Mouse (Mus musculus): ENCODE data around the gene Rarg. TPM values are rescaled to one million over a fixed set of nuclear protein-coding genes. Genes with fewer than 3 reads are reported as not detected.

Gene Rarg
- polyA plus RNA-seq, 1 experiment from 2014 or later: 38.5 TPM

DNA sequence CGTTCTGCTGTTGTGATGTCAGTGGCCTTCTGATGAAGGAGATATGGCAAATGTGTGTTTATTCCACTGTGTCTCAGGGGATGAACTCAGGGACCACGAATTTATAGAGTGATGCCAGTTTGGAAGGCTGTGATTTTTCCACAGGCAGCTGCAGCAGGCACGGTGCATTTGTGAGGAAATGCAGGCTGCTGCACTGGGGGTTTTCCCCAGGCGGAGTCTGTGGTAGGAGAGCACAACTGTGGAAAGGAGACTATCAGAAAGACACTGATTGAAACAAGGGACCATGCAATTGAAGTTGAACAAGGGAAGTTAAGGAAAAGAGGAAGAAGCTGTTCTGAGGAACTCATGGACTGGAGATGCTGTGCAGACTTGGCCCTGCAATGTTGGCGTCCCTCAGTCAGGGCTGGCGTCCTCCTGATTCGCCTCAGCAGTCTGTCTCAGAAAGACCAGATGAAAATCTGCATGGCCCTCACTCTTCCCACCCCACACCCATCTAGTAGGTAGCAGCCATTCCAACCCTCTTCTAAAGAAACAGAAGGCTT lies 65.0 kb downstream of the Rarg start:
- no peaks in the 10 kb centered on the region for H3K27me3 ChIP-seq (ENCODE audit: insufficient read depth, low read length)
- no peaks in the 10 kb centered on the region for H3K36me3 ChIP-seq (ENCODE audit: insufficient read depth)
- no peaks in the 10 kb centered on the region for H3K9me3 ChIP-seq (ENCODE audit: low read depth, low read length)
- DNase-seq: no peak
- no peak overlapping the region for H3K9ac ChIP-seq
- WGBS: 59% methylated on average over 7 of the region's 7 CpGs
- H3K4me2 ChIP-seq: no peak overlapping the region
- no peak overlapping the region for H3K4me3 ChIP-seq (ENCODE audit: low read depth, low read length)
- no peak for ATAC-seq (ENCODE audit: insufficient read depth)
- TF ChIP-seq CTCF (IDR thresholded peaks at IDR 0.05; ENCODE audit: low read depth): no peak
- H3K4me1 ChIP-seq (ENCODE audit: insufficient read depth): peaks cover 5% of the 10 kb centered on the region; the same call in 1 of the 2 replicates
- no peak overlapping the region for H3K27ac ChIP-seq (ENCODE audit: low read depth)

GRCm38 (mm10) chr15:102191699-102192098 lies 65.6 kb downstream of the Rarg start:
- no peak overlapping the region for H3K27ac ChIP-seq (ENCODE audit: low read depth)
- ATAC-seq (ENCODE audit: insufficient read depth) (no peak), DNase-seq (no peak)
- H3K4me2 ChIP-seq: no peak overlapping the region
- H3K36me3 ChIP-seq (ENCODE audit: insufficient read depth): peaks cover 3% of the 10 kb centered on the region; the same call in 1 of the 2 replicates
- H3K4me1 ChIP-seq (ENCODE audit: insufficient read depth): peaks cover 5% of the 10 kb centered on the region; the same call in 1 of the 2 replicates
- H3K27me3 ChIP-seq (ENCODE audit: insufficient read depth, low read length): no peaks in the 10 kb centered on the region
- H3K4me3 ChIP-seq (ENCODE audit: low read depth, low read length): no peak overlapping the region
- no peak for TF ChIP-seq CTCF (IDR thresholded peaks at IDR 0.05; ENCODE audit: low read depth)
- no peak overlapping the region for H3K9ac ChIP-seq
- H3K9me3 ChIP-seq (ENCODE audit: low read depth, low read length): no peaks in the 10 kb centered on the region
- WGBS: 25% methylated on average over 7 of the region's 7 CpGs

DNA sequence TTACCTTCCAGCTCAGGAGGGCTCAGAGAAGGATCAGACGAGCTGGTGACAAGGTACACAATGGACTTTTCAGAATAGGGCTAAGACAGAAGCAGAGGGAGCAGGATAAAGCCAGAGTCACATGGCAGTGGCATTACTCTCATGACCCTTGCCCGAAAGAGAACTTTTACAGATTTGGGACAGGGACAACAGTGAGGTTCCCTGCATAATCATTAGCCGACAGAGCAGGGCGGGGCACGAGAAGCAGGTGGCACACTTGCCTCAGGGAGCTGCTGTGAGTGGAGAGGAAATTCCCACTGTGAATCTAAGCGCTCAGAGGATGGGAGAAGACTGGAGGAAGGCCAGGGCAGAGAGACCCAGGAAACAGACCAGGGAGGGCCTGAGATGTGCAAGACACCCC lies 68.4 kb downstream of the Rarg start:
- TF ChIP-seq CTCF (IDR thresholded peaks at IDR 0.05; ENCODE audit: low read depth): no peak
- Histone ChIP-seq H3K9ac (no peak overlapping the region), H3K4me3 (ENCODE audit: low read depth, low read length) (no peak overlapping the region), H3K27ac (ENCODE audit: low read depth) (peak overlapping the region; percentile 65; the same call in 1 of the 2 replicates), H3K27me3 (ENCODE audit: insufficient read depth, low read length) (no peaks in the 10 kb centered on the region), H3K9me3 (ENCODE audit: low read depth, low read length) (no peaks in the 10 kb centered on the region), H3K4me2 (no peak overlapping the region), H3K4me1 (ENCODE audit: insufficient read depth) (peaks cover 5% of the 10 kb centered on the region; the same call in 1 of the 2 replicates), H3K36me3 (ENCODE audit: insufficient read depth) (peaks cover 22% of the 10 kb centered on the region; the same call in 1 of the 2 replicates)
- ATAC-seq (ENCODE audit: insufficient read depth) (no peak), DNase-seq (no peak)
- 52% methylated on average over 6 of the region's 6 CpGs for WGBS

DNA sequence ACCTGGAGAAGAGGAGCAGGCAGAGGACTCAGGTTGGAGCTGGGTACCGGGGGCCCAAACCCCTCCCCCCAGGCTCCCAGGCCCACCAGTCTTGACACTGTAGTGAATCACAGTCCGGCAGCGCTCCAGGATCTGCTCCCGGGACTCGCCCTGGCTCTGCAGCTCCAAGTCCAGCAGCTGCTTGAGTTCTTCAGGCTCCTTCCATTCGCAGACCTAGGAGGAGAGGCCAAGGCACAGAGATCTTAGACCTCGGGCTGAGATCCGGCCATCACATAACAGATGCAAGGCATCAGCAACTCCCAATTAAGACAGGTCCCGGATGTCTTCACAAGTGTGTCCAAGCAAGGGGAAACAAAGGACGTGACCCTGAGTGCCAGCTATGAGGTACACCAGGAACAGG lies 69.2 kb downstream of the Rarg start:
- ATAC-seq (ENCODE audit: insufficient read depth) (peak; percentile 83), DNase-seq (peak; percentile 88)
- Histone ChIP-seq H3K9me3 (ENCODE audit: low read depth, low read length) (no peaks in the 10 kb centered on the region), H3K9ac (no peak overlapping the region), H3K36me3 (ENCODE audit: insufficient read depth) (peaks cover 28% of the 10 kb centered on the region; the same call in 1 of the 2 replicates), H3K27ac (ENCODE audit: low read depth) (peak overlapping the region; percentile 55; the same call in 1 of the 2 replicates), H3K27me3 (ENCODE audit: insufficient read depth, low read length) (no peaks in the 10 kb centered on the region), H3K4me2 (no peak overlapping the region), H3K4me1 (ENCODE audit: insufficient read depth) (peaks cover 5% of the 10 kb centered on the region; the same call in 1 of the 2 replicates), H3K4me3 (ENCODE audit: low read depth, low read length) (no peak overlapping the region)
- 26% methylated on average over 10 of the region's 10 CpGs for WGBS
- no peak for TF ChIP-seq CTCF (IDR thresholded peaks at IDR 0.05; ENCODE audit: low read depth)

DNA sequence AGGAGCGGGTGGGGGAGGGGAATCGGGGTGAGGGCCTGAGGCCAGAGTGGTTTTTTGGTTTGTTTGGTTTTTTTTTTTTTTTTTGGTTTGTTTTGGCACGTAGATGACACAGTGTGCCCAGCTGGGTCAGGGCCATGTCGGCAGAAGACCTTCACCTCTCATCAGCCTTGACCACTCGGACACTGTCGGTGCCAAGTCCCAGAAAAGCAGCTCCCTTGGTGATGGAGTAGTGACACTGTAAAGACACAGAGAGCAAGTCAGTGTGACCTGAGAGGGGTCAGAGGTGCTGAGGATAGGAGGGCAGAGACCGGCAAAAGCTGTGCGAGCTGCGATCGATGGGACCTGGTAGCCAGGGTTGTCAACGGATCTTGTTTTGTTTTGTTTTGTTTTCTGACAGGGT lies 71.1 kb downstream of the Rarg start:
- H3K4me2 ChIP-seq: no peak overlapping the region
- DNase-seq (no peak), ATAC-seq (ENCODE audit: insufficient read depth) (no peak)
- WGBS: 64% methylated on average over 11 of the region's 11 CpGs
- no peak overlapping the region for H3K4me3 ChIP-seq (ENCODE audit: low read depth, low read length)
- H3K27me3 ChIP-seq (ENCODE audit: insufficient read depth, low read length): no peaks in the 10 kb centered on the region
- H3K27ac ChIP-seq (ENCODE audit: low read depth): no peak overlapping the region
- no peak for TF ChIP-seq CTCF (IDR thresholded peaks at IDR 0.05; ENCODE audit: low read depth)
- H3K4me1 ChIP-seq (ENCODE audit: insufficient read depth): peaks cover 5% of the 10 kb centered on the region; the same call in 1 of the 2 replicates
- H3K9me3 ChIP-seq (ENCODE audit: low read depth, low read length): no peaks in the 10 kb centered on the region
- no peak overlapping the region for H3K9ac ChIP-seq
- H3K36me3 ChIP-seq (ENCODE audit: insufficient read depth): peaks cover 31% of the 10 kb centered on the region; the same call in 1 of the 2 replicates

Other genes with a start within 250 kb of the Rarg start
- 148 TPM in 2 replicates for gene Krt18, start 229.3 kb downstream of the Rarg start, polyA plus RNA-seq (2014; fragmentation: Nextera tagmentation; extraction: Ambion mirVana)
- 134 and 137 TPM in 2 replicates for gene Eif4b, start 183.7 kb downstream of the Rarg start, polyA plus RNA-seq (2014; fragmentation: Nextera tagmentation; extraction: Ambion mirVana)
- gene Tns2, start 157.1 kb downstream of the Rarg start, polyA plus RNA-seq (2014; fragmentation: Nextera tagmentation; extraction: Ambion mirVana): 48.3 and 56.9 TPM in 2 replicates
- 11.5 and 13.6 TPM in 2 replicates for gene Spryd3, start 121.3 kb downstream of the Rarg start, polyA plus RNA-seq (2014; fragmentation: Nextera tagmentation; extraction: Ambion mirVana)
- 6.8 and 7.2 TPM in 2 replicates for gene Igfbp6, start 113.2 kb downstream of the Rarg start, polyA plus RNA-seq (2014; fragmentation: Nextera tagmentation; extraction: Ambion mirVana)
- gene Soat2, start 107.0 kb downstream of the Rarg start, polyA plus RNA-seq (2014; fragmentation: Nextera tagmentation; extraction: Ambion mirVana): 0.16 and 0.19 TPM in 2 replicates
- gene Zfp740, start 54.3 kb downstream of the Rarg start, polyA plus RNA-seq (2014; fragmentation: Nextera tagmentation; extraction: Ambion mirVana): 60.4 and 64.1 TPM in 2 replicates
- gene Csad, start 52.8 kb downstream of the Rarg start, polyA plus RNA-seq (2014; fragmentation: Nextera tagmentation; extraction: Ambion mirVana): 59.1 and 68.1 TPM in 2 replicates
- 1.4 and 2.6 TPM in 2 replicates for gene Itgb7, start 25.6 kb downstream of the Rarg start, polyA plus RNA-seq (2014; fragmentation: Nextera tagmentation; extraction: Ambion mirVana)
- gene Gm9918, start 13.0 kb upstream of the Rarg start, polyA plus RNA-seq (2014; fragmentation: Nextera tagmentation; extraction: Ambion mirVana): 0.38 and 0.82 TPM in 2 replicates
- gene Mfsd5, start 21.9 kb upstream of the Rarg start, polyA plus RNA-seq (2014; fragmentation: Nextera tagmentation; extraction: Ambion mirVana): 63.1 and 64.0 TPM in 2 replicates
- 44.1 and 45.9 TPM in 2 replicates for gene Espl1, start 38.7 kb upstream of the Rarg start, polyA plus RNA-seq (2014; fragmentation: Nextera tagmentation; extraction: Ambion mirVana)
- gene Pfdn5, start 68.6 kb upstream of the Rarg start, polyA plus RNA-seq (2014; fragmentation: Nextera tagmentation; extraction: Ambion mirVana): 477 and 511 TPM in 2 replicates
- 111 and 113 TPM in 2 replicates for gene Myg1, start 74.2 kb upstream of the Rarg start, polyA plus RNA-seq (2014; fragmentation: Nextera tagmentation; extraction: Ambion mirVana)
- gene Aaas, start 93.3 kb upstream of the Rarg start, polyA plus RNA-seq (2014; fragmentation: Nextera tagmentation; extraction: Ambion mirVana): 99.1 and 103 TPM in 2 replicates
- 0.55 and 0.64 TPM in 2 replicates for gene Sp7, start 109.7 kb upstream of the Rarg start, polyA plus RNA-seq (2014; fragmentation: Nextera tagmentation; extraction: Ambion mirVana)
- gene Sp1, start 148.6 kb upstream of the Rarg start, polyA plus RNA-seq (2014; fragmentation: Nextera tagmentation; extraction: Ambion mirVana): 15.3 and 16.1 TPM in 2 replicates
- 0.21 and 0.85 TPM in 2 replicates for gene Amhr2, start 187.8 kb upstream of the Rarg start, polyA plus RNA-seq (2014; fragmentation: Nextera tagmentation; extraction: Ambion mirVana)
- 70.9 and 73.8 TPM in 2 replicates for gene Prr13, start 201.5 kb upstream of the Rarg start, polyA plus RNA-seq (2014; fragmentation: Nextera tagmentation; extraction: Ambion mirVana)
- gene Pcbp2, start 213.0 kb upstream of the Rarg start, polyA plus RNA-seq (2014; fragmentation: Nextera tagmentation; extraction: Ambion mirVana): 280 and 281 TPM in 2 replicates
- gene Gm10337, start 246.2 kb upstream of the Rarg start, polyA plus RNA-seq (2014; fragmentation: Nextera tagmentation; extraction: Ambion mirVana): not detected in 2 replicates